Mouse (Mus musculus) lung, postnatal 0 days (tissue): Measurements from ENCODE around the gene Aff4.

Experiments used
- CTCF ChIP-seq: IDR thresholded peaks from 2 replicates; pipeline ENCODE4 v1.5.1; 2016; ENCODE audit warnings: antibody characterized with exemption, mild to moderate bottlenecking
- EP300 ChIP-seq: IDR thresholded peaks from 2 replicates; pipeline ENCODE4 v1.6.1; 2016; ENCODE audit warnings: antibody characterized with exemption, mild to moderate bottlenecking, control low read depth

- TF ChIP-seq EP300 (no peak), CTCF (no peak)
These were observed 39.2 kb upstream of the Aff4 start for GRCm38 (mm10) chr11:53311385-53311784.
